Mouse (Mus musculus) erythroid progenitor cell, adult 5-6 weeks (primary cell): ENCODE measurements around the gene Ltbp1. TPM values are rescaled to one million over a fixed set of nuclear protein-coding genes. Genes with fewer than 3 reads are reported as not detected.

Experiments
- ATAC-seq: replicated peaks from 2 replicates; pipeline ENCODE4 v1.8.0; 2016; ENCODE audit warnings: moderate number of reproducible peaks, mild to moderate bottlenecking, moderate TSS enrichment, inconsistent platforms; ENCODE audit not compliant: poor library complexity, low FRiP score, severe bottlenecking
- total RNA-seq, 2 experiments: library from RNA; stranded (forward) in 1 of 2; stranded (reverse) in 1 of 2; fragments of 150-400 nt in 1 of 2; fragments of 186-747, 209-891 nt in 1 of 2; gene quantifications; 2 replicates each; pipeline versions ENCODE4 v1.2.3 to v1.2.4; 2015 to 2017; ENCODE audit warnings: low replicate concordance in 2 of 2

Ltbp1 gene
- total RNA-seq, 2 experiments from 2014 or later, result not detected

DNA sequence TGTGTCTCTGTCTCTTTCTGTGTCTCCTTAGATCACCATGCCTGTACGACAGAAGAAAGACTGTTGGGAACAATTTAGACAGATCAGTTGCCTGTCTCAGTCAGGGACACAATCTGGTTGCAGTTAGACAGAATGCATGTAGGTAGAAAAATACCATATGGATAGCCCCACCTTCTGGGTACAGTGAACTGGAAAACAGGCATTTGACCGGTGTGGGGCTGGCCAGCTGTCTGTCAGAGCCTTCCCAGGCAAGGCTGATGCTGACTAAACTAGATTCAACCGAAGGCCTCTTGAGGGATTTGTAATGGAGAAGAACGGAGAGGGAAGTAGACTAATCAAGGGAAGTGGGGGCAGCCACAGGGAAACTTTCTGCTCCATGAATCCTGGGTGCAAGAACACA lies 156.6 kb downstream of the Ltbp1 start:
- no peak for ATAC-seq

DNA sequence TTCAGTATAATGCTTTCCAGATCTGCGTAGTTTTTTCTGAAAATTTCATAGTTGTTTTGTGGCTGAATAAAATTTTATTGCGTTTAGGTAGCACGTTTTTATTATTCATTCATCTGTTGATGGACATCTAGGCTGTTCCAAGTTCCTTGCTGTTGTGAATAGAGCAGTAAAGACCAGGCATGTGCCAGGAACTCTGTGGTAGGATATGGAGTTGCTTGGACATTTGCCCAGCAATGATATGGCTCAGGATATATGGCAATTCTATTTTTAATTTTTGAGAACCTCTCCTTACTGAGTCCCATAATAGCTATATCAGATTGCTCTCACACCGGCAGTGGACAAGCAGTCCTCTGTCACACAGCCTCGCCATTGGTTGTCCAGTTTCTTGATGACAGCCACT lies 159.2 kb downstream of the Ltbp1 start:
- no peak for ATAC-seq

DNA sequence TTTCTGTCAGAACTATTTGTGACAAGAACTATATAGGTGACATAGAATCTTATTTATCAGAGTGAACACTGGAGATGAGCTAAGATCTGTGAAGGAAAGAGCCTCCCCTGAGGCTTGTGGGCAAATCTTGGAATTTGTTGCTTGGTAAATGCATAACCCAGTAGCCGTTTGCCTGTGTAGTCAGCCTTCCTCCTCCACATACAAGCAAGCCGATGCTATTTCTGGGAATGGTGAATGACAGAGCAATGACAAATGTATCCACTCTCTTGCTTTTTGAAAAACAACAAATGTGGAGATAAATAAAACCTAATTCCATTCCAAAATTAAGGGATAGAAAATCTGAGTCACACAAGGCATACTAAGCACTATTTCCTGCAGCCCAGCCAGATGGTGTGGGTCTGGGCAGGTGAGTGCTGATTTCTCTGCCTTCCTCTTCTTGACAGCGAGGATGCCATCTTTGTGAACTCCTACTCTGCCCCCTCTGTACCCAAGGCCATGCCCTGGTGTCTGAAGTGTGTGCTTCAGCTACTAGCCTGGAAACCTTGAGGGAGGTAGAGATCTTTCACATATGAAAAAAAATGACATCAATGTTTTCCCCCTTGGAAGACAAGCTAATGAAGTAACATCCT lies 163.3 kb downstream of the Ltbp1 start:
- no peak for ATAC-seq

DNA sequence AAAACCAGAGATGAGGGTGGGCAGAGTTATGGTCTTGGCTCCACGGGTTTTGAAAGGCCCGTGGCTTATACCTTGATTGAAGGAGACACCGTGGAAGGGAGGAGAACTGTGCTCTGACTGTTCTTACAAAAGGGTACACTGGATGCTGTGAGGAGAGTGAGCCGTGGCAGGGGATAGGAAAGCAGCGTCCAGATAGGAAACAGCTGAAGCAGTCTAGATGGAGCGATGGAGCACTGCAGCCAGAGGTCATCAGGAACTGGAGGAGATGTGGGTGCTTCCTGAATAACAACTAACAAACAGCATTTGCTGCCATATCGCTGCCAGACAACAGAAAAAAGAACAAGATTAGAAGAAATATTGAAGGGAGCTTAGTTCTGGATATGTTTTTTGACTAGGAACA lies 166.3 kb downstream of the Ltbp1 start:
- ATAC-seq, result no peak

DNA sequence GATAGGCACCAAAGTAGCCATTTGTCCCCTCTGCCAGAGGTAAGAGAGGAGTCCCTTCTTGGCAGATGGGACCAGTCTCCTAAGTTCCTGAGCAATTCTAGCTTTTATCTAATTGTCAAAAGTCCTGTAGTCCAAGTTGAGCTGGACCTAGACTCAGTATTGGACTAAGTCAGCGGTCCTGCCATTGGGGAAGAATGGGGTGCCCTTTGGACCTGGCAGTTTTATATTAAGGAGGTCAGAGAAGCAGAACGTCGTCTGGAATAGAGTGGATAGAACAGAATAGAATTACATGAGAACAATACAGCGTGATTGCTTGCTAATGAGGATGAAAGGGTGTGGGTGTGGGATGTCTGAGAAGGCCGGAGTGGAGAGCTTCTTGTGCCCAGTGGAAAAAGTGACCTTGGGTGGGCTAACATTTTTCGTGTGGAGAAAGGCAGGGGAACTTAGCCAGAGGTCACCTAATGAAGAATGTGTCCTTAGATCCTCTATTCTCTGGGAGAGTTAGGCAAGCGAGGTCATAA lies 167.4 kb downstream of the Ltbp1 start:
- ATAC-seq, result no peak

DNA sequence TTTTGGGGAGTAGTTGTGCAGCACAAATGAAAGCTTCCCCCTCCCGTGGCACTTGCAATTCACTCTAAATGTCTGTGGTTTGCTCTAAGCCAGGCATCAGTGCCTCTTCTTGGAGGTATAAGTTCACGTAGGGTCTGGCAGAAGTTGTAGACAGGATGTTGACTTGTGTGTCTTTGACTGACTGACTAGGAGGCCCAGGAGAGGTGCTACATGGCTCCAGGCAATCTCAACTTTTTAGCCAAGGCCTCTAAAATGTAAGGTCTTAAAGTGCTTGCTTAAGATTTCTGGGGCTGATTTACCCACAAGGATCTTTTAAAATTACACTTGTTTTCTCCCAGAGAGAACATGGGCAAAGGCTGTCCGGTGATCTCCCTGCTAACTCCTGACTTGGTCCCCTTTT lies 169.1 kb downstream of the Ltbp1 start:
- no peak for ATAC-seq

DNA sequence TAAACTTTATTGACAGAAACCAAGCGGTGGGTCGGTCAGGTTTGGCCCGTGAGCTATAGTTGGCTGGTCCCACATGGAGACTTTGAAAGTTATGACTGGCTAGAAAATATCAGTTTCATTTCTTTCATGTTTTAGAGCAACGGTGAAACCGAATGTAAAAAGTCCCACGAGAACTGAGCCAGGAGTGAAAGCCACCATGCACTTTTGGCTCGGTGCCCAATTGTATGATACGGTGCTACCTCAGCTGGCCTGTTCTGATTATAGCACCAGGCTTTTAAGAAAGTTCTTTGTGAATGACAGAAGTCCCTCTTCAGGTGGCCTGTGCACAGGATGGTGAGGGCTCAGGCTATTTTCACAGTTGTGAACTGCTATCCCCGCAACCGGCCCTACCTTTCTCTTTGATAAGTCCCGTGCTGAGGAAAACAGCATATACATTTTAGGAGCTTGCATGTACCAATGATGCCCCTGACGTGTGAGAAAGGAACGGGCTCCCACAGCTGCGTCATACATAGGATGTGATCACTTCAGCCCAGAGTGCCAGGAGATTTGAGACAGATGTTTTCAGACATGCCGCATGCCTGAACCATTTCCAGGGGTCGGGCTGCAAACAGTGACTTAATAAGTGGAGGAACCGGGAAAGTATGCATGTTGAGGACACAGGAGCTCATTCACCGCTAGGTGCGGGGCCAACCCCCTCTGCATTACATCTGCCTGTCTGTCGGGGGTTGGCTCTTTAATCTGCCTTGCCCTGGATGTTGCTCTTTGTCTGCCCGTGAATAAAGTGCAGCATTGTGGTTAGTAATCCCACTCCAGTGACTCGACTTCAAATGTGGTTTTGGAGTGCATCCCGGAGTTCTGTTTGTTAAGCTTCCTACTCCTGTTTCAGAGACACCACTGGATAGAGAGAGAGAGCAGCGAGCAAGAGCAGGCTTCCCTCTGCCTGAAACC lies 172.8 kb downstream of the Ltbp1 start:
- ATAC-seq, result no peak

DNA sequence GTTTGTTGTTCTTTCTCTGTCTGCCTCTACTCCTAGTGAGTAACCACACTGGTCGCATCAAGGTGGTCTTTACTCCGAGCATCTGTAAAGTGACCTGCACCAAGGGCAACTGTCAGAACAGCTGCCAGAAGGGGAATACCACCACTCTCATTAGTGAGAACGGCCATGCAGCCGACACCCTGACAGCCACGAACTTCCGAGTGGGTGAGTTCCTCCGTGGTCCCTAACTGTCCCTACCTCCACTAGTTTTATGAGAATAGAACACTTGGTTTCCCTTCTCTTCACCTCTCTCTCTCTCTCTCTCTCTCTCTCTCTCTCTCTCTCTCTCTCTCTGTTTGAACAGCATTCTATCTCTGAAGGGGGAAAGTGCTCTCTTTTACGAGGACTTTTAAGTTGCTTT lies 173.6 kb downstream of the Ltbp1 start:
- no peak for ATAC-seq

DNA sequence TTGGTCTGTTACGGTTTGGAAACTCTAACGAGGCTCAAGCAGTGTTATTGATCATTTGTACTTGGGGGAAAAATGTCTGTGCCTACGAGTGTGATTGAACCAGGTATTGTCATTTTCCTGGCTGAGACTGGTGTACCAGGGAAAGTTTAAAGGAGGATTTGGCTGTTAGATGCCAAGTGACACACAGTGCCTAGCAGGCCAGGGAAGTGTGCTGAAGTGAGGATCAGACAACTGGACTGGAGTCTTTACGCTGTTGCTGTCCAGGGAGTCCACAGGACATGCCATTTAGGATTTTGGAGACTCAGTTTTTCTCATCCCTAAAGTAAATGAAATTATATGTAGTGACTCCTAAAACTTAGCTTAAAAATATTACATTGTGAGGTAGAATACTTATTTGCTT lies 174.9 kb downstream of the Ltbp1 start:
- no peak for ATAC-seq

DNA sequence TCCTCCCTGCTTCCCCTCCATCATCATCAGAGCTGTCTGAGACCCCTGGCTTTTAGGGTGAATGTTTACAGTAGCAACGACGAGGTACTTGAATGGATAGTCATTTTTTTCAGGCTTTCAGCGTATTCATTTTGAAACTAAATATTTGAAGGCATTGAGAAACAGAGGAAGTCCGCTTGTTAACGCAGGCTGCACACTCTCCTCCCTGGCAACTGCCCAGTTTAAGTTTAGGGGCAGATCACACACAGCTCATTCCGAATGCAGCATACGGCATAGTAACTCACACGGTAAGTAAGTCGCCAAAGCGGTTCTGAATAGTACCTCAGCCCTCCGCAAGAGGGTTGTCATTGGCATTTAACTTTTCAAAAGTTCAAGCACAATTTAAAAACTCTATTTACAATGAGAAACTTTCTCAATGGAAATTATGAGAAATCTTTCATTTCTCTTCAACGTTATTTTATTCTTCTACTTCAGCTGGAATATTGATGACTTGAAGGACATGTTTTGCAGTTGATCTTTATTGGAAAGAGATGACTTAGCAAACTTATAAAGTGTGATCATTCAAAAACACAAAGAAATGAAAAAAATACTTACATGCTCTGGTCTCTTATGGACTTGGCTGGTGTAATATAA lies 175.7 kb downstream of the Ltbp1 start:
- ATAC-seq, result no peak

DNA sequence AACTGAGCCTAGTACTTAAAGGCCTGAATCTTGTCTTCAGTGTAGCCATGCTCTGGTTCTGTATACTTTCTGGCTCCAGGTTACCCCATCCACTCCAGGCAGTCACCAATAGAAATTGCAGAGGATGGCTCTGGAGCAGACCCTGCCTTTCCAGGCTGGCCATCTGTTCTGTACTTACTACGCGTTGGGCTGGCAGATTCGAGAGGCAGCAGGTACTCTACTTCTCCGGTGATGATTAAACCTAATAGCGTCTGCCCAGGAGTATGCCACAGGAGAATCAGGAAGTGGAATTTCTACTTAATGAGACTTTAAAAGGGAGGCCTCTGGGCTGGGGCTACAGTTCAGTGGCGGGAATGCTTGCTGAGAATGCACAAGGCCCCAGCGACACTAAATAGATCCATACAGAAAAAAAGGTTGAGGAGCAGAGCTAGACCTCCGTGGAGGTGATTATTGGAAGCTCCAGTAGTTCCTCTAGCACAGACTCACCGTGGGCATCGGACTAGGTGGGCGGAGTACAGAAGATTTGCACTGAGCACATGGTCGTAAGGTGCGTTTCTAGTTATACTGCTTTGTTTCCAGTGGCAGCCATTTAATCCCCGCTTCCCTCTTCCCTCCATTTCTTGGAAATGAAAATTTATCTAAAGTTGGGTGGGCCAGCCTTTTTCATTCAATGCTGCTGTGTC lies 177.1 kb downstream of the Ltbp1 start:
- ATAC-seq, result no peak

DNA sequence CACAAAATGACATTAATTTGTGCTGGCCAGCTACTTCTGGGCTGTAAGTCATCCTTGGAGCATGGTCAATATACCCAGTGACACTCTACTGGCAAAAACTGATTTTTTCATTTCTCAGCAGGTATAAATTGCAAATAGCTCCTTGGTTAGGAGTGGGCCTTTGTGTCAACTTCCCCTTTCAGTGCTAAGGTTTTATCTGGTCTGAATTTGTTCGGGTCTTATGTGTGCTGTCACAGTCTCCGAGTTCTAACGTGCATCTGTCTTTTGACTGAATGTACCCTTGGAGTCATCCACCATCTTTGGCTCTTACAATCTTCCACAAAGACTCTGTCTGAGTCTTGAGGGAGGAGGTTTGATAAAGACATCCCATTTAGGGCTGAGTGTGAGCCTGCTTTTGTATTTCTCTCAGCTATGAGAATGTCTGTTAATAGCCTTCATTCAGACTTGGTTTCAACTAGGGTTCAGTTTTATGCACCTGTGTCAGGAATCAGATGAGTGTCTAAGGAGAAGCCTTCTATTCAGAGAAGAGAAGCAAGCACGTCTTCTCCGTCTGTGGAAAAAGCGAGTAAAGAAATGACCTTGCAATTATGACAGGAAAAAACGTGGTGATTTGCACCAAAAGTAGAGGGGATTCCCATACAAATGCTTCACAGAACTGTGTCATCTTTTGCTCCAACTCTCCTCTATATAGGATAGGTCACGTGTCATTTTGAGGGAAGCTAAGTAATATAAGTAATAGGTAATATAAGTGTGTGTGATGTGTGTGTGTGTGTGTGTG lies 181.6 kb downstream of the Ltbp1 start:
- ATAC-seq, result no peak

DNA sequence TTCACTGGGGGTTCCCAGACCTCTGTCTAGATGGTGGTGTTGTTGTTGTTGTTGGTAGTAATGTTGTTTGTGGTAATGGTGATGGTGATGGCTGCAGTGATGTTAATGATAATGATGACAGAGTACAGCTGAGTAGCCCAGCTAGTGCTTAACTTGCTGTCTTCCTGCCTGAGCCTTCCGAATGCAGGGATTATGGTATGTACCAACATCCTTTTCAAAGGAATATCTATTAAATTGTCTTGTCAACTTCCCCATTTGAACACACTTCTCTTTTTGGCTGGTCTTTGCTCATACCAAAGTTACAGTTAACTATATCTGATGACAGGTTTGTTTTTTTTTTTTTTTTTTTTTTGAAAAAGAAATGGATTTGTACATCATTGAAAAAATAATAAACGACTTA lies 191.6 kb downstream of the Ltbp1 start:
- ATAC-seq, result no peak

DNA sequence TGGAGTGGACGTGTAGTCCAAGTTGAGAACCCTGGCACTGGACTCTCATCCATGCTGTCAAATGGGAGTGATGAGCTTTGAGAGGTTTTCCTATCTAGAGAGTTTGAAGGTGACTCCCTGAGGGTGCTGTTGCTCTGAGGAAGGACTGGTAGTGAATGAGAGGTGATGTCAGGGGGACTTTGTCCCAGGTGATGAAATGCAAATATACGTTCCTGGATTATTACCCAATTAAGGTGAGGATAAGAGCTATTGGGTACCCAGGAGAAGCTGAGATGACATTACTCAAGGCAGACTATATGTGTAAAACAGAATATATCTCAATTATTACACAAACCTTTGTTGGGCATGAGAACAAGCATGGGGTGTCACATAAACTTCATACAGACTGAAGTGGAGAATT lies 193.4 kb downstream of the Ltbp1 start:
- no peak for ATAC-seq

DNA sequence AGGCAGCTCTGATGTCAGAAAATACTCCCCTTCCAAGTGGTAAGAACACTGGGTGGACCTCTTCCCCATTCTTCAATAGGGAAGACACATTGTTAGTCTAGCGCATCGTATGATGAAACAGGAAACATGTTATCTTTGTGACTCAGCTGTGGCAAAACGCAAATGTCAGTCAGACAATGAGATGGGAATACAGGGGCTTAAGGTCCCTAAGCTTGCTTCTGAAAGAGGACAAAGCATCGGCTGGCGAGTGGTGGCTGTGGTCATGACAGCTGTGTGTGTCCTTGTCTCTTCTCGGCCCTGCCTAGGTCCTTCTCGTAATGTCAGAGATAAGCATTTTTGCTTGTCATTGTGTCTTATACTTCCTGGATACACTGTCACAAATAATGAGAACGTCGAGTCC lies 194.3 kb downstream of the Ltbp1 start:
- ATAC-seq, result no peak

DNA sequence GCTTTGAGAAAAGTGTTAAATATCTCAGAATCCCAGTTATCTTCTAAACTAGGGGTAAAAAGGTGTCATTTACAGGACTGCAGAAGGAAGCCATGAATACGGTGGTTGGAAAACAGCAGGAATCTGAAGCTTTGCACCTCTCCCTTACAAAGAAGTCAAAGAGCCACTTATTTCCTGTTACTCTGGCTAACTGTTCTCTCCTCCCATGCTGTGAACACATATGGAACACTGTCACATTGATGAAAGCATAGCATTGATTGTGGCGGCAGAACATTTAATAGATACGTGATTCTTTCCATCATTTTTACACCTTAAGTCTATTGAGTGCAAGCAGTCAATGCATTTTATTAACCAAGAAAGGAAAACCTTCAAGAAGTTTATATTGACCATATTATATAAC lies 196.9 kb downstream of the Ltbp1 start:
- ATAC-seq, result no peak

DNA sequence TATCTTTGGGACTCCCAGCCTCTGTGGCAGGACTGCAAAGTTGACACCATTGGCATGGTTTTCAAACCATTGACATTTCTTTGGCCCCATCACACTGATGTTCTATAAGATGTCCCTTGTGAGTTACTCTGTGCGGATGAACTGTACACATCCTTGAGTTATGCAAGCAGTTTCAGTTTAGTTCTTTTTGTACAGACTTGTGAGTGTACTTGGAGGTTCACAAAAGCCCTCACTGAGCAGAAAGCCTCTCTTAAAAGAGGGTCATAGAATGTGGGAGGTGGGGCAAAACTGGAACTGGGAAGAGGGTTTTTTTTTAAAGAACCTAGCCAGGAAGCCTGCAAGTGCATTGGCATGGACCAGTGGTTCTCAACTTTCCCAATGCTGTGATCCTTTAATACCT lies 198.7 kb downstream of the Ltbp1 start:
- ATAC-seq, result no peak

DNA sequence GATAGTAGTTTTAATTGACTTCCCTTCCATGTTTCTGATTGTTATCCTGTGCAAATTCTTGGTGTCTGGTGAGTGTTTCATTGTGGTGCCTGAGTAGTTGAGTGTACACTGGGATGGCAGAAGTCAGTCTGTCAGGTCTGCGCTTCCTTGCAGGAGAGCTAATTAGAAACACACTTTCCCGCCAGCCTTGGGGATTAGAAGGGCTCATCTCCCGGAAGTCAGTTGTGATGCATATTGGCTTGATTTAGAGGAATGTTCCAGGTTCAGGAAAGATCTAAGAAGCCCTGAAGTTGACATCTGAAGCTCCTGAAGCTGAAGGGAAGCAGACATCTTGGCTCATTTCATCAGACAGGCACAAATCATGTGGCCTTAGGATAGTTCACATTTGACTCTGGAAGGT lies 200.9 kb downstream of the Ltbp1 start:
- ATAC-seq, result no peak

DNA sequence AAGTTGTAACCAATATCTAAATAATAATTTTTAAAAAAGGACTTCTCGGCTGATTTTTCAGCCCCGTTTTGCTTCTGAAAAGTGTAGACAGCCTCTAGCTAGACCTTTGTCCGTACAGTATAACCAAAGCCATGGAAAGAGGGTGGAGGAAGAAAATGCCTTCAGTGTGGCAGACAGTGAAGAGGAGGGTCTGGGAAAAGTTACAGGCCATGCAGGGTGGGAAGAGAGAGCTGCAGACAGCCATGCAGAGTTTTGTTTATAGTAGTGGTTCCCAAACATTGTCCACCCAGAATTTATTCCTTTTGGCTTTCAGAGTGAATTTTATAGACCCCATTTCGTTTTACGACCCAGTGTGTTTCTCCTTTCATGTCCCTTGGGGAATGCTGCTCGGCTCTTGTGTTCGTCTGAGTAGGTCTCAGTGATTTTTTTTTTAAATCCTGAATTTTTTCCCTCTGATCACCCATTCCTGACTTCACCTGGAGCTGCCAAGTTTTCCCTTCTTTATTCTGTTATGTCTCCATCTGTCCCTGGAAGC lies 202.9 kb downstream of the Ltbp1 start:
- ATAC-seq, result no peak
